Mouse (Mus musculus): ENCODE measurements around the gene Nfia.

DNA sequence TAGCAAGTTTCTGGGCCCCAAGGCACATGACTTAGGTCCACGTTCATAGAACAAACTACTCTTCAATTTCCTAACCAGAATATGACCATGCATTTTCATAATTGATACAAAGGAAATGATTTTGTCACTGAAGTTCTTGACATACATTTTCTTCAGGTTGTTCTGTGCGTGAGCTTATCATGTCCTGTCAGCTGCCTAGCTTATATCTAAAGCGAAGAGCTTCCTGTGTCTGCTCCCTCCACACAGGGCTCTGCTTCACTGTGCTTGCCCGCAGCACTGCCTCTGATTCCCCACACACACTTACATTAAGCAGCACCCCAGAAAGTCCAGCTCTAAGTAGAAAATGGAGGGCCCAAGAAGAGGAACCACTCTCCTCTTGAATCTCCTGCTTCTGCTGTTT lies 310.0 kb downstream of the Nfia start:
- TF ChIP-seq ZNF384 (IDR thresholded peaks at IDR 0.05; ENCODE audit: low read depth, low read length) (no peak), CHD2 (IDR thresholded peaks at IDR 0.05; ENCODE audit: low read depth, low read length) (no peak), ZC3H11A (IDR thresholded peaks at IDR 0.05; ENCODE audit: borderline replicate concordance, low read depth, low read length) (no peak), MAFK (IDR thresholded peaks at IDR 0.05; ENCODE audit: insufficient read depth, low read depth, low read length) (no peak), HCFC1 (IDR thresholded peaks at IDR 0.05; ENCODE audit: borderline replicate concordance, insufficient read depth, low read length) (no peak)

Measured in ES-E14 (cell line).